Mouse (Mus musculus) heart, embryonic 15.5 days (tissue): Measurements from ENCODE around the gene Gm7534. TPM values are rescaled to one million over a fixed set of nuclear protein-coding genes. Genes with fewer than 3 reads are reported as not detected.
"Not testable (repeated sequence)": the region's sequence is repeated elsewhere in the genome, so short reads cannot be mapped to it uniquely, and the experiment has no call there.

Experiments
- ATAC-seq: fragments of 200-750 bp; cut with Nextera tagmentation; replicated peaks from 2 replicates; pipeline ENCODE4 v1.8.0; 2017; ENCODE audit warnings: low read depth, moderate TSS enrichment; ENCODE audit not compliant: insufficient number of reproducible peaks, insufficient read depth, low FRiP score
- H3K27ac ChIP-seq: fragments of 300-500 bp; sonication (generic); 2 replicates; pipeline ENCODE4 v1.5.1; 2015; ENCODE audit warnings: mild to moderate bottlenecking, inconsistent platforms
- H3K27me3 ChIP-seq: fragments of 300-500 bp; sonication (generic); 2 replicates; pipeline ENCODE4 v1.6.1; 2015; ENCODE audit warnings: inconsistent platforms
- H3K36me3 ChIP-seq: fragments of 300-500 bp; sonication (generic); 2 replicates; pipeline ENCODE4 v1.6.1; 2015; ENCODE audit warnings: mild to moderate bottlenecking, inconsistent platforms
- H3K4me1 ChIP-seq: fragments of 300-500 bp; sonication (generic); replicated peaks from 2 replicates; pipeline ENCODE4 v1.6.1; 2015; ENCODE audit warnings: inconsistent platforms
- H3K4me2 ChIP-seq: fragments of 300-500 bp; sonication (generic); 2 replicates; pipeline ENCODE4 v1.6.1; 2015; ENCODE audit warnings: inconsistent platforms, mild to moderate bottlenecking, moderate library complexity
- H3K4me3 ChIP-seq: fragments of 300-500 bp; sonication (generic); 2 replicates; pipeline ENCODE4 v1.5.1; 2015; ENCODE audit warnings: mild to moderate bottlenecking, inconsistent platforms
- H3K9ac ChIP-seq: fragments of 300-500 bp; sonication (generic); 2 replicates; pipeline ENCODE4 v1.6.1; 2015; ENCODE audit warnings: mild to moderate bottlenecking, inconsistent platforms
- H3K9me3 ChIP-seq: fragments of 300-500 bp; sonication (generic); replicated peaks from 2 replicates; pipeline ENCODE4 v1.6.1; 2016; ENCODE audit warnings: inconsistent platforms
- WGBS: fragments of 180-500 bp; shearing (Covaris S2); methylation state at CpG from one replicate; pipeline ENCODE4 v1.1.7; 2015; ENCODE audit warnings: mixed read lengths; 5-methylcytosine and 5-hydroxymethylcytosine counted together
- polyA plus RNA-seq: library from polyadenylated mRNA; unstranded; fragments of >200 nt; fragmentation: Nextera tagmentation; extraction: Ambion mirVana; gene quantifications from 2 replicates; pipeline ENCODE4 v1.2.1, GENCODE M21; 2015

The Gm7534 gene
- polyA plus RNA-seq, 1 experiment from 2014 or later = not detected

DNA sequence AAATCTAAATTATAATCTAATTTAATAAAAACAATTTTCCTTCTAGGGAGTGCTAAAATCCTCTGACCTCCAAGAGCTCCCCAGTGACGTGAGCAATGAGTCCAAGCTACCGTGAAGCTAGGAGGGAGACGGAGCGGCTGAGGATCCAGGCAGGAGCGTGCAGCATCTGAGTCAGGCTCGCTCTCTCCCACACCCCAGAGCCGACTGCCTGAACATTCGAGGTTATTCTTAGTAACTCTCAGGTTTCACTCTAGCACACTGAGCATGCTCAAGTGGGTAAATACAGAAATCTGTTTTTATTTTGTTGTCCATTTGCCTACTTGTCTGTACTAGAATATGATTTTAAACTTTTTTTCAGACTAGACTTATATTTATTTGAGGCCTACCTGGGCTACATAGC, 46.1 kb downstream of the Gm7534 start:
- Histone ChIP-seq H3K4me2 (peak overlapping the region; percentile 13; the same call in 1 of the 2 replicates), H3K9ac (no peak overlapping the region), H3K36me3 (peaks cover 15% of the 10 kb centered on the region), H3K27me3 (no peaks in the 10 kb centered on the region), H3K4me3 (no peak overlapping the region), H3K4me1 (peaks cover 22% of the 10 kb centered on the region), H3K27ac (peak overlapping the region; percentile 79), H3K9me3 (no peaks in the 10 kb centered on the region)
- 31% methylated on average over 8 of the region's 8 CpGs for WGBS
- peak; percentile 91 for ATAC-seq

DNA sequence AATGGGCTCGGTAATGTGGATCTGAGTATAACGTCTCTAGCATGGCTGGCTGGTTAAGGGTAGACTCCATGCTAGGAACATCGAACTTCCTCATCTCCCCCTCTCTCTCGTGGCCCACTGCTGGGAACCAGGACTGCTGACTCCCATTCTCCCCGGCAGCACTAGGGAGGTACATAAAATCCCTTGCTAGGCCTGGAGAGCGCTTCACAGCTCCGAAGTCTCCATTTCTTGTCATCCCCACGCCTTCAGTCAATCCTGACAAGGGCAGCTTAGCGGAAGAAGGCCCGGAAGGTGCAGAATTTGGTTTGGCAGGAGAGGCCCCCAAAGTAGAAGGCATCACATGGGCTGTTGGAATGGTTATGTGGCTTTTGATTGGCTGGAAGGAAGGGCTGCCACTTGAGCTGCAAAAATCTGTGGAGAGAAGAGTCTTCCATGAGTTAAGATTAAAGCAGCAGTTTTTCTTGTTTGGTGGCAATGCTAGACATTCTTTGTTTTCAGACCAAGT, 46.8 kb downstream of the Gm7534 start:
- peaks cover 22% of the 10 kb centered on the region for H3K4me1 ChIP-seq
- H3K4me2 ChIP-seq = peak overlapping the region; percentile 13; the same call in 1 of the 2 replicates
- no peaks in the 10 kb centered on the region for H3K9me3 ChIP-seq
- ATAC-seq = no peak
- H3K9ac ChIP-seq = no peak overlapping the region
- H3K27me3 ChIP-seq = no peaks in the 10 kb centered on the region
- H3K36me3 ChIP-seq = peaks cover 21% of the 10 kb centered on the region
- H3K27ac ChIP-seq = peak overlapping the region; percentile 79
- 78% methylated on average over 10 of the region's 10 CpGs for WGBS
- H3K4me3 ChIP-seq = no peak overlapping the region

DNA sequence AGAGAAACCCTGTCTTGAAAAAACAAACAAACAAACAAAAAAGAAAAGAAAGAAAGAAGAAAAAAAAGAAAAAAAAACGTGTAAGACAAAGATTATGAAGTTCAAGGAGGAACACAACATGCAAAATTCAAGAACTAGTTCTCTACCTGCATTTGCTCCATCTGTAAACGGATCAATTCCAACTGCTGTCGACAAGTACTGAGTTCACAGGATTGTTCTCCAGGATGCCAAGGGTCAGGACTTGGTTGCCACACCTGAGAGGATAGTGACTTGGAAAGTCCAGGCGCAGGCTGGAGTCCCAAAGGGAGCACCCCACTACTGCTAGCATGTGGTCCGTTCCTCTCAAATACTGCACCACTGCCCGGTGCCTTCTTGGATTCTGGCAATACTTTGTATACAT, 47.3 kb downstream of the Gm7534 start:
- WGBS = 89% methylated on average over 6 of the region's 6 CpGs
- ATAC-seq = no peak
- Histone ChIP-seq H3K4me2 (no peak overlapping the region), H3K27me3 (no peaks in the 10 kb centered on the region), H3K4me1 (peaks cover 22% of the 10 kb centered on the region), H3K27ac (no peak overlapping the region), H3K4me3 (no peak overlapping the region), H3K36me3 (peaks cover 21% of the 10 kb centered on the region), H3K9me3 (no peaks in the 10 kb centered on the region), H3K9ac (no peak overlapping the region)

DNA sequence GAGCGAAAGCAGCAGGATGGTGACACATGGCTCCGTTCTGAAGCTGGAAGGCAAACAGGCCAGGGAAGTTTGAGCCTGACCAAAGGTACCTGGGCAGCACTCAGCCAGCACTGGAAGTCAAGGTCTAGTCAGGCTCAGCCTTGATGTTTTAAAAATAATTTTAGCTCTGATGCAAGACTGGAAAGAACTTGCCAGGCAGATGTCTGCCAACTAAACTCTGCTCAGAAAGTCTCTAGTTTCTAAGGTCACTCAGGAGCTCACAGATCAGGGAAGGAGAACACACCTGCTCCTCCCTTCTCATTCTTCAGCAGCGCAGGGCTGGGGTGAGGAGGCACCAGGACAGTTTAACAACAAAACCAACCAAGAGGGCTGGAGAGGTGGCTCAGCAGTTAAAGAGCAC, 48.5 kb downstream of the Gm7534 start:
- no peak overlapping the region for H3K4me2 ChIP-seq
- H3K36me3 ChIP-seq = peaks cover 26% of the 10 kb centered on the region
- WGBS = 96% methylated on average over 3 of the region's 3 CpGs
- ATAC-seq = no peak
- H3K27ac ChIP-seq = peak overlapping the region; percentile 37; the same call in 1 of the 2 replicates
- peaks cover 22% of the 10 kb centered on the region for H3K4me1 ChIP-seq
- no peak overlapping the region for H3K4me3 ChIP-seq
- no peaks in the 10 kb centered on the region for H3K27me3 ChIP-seq
- no peak overlapping the region for H3K9ac ChIP-seq
- no peaks in the 10 kb centered on the region for H3K9me3 ChIP-seq

DNA sequence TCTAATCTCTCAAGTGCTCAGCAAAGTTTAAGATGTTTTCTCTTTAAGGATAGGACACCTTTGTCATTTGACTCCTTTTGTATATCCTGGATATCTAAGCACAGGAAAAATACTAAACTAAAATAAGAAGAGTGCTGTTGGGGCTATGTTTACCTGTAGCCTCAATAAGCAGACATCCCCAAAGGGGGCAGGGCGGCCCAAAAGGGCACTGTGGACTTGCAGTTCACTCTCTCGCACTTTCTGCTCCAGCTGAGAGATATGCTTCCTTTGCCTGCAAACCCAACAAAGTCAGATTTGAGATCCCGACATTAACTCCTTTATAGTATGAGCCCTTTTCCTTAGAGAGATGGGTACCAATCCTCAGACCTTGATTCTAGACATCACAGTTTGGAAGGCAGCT, 49.1 kb downstream of the Gm7534 start:
- Histone ChIP-seq H3K27ac (no peak overlapping the region), H3K4me2 (no peak overlapping the region), H3K9ac (no peak overlapping the region), H3K36me3 (peaks cover 30% of the 10 kb centered on the region), H3K4me1 (peaks cover 17% of the 10 kb centered on the region), H3K9me3 (no peaks in the 10 kb centered on the region), H3K27me3 (no peaks in the 10 kb centered on the region), H3K4me3 (no peak overlapping the region)
- no peak for ATAC-seq
- WGBS = 88% methylated on average over 3 of the region's 3 CpGs

DNA sequence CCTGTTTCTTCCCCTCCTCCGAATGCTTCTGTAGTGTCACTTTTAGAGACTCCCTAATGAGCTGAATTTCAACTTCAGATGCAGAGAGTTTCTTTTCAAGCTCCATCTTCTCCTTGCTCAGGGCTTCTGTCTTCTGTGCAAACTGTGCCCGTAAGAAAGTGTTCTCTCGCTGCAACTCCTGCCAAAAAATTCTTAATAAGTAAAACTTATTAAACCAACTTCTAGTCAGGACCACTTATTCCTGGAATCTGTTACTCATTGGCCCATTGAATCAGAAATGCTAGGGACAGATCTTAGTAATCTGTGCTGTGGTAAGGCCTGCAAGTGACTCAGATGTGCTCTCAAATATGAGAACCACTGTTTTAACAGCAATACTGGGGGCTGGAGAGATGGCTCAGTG, 50.7 kb downstream of the Gm7534 start:
- WGBS = 83% methylated on average over 3 of the region's 3 CpGs
- H3K4me3 ChIP-seq = no peak overlapping the region
- H3K27ac ChIP-seq = no peak overlapping the region
- ATAC-seq = no peak
- peaks cover 12% of the 10 kb centered on the region for H3K4me1 ChIP-seq
- peaks cover 41% of the 10 kb centered on the region for H3K36me3 ChIP-seq
- no peaks in the 10 kb centered on the region for H3K27me3 ChIP-seq
- no peak overlapping the region for H3K9ac ChIP-seq
- no peaks in the 10 kb centered on the region for H3K9me3 ChIP-seq
- no peak overlapping the region for H3K4me2 ChIP-seq

DNA sequence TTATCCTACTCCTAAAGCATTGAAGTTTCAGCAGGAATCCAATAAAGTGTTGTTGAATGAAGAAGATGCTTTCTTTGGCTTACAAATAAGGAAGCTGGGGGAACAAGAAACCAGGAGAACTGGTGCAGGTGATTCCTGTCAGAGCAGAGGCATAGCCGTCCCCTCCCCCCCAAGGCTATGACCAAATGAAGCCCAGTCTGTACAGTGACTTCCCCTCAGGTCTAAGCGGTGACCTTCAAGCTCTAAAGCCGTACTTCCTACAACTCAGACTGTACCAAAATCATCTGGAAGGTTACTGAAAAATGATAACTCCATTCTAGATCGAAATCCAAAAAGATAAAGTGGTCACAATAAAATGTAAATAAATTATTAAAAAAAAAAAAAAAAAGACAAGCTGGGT, 53.4 kb downstream of the Gm7534 start:
- ATAC-seq = no peak
- peaks cover 47% of the 10 kb centered on the region for H3K36me3 ChIP-seq
- WGBS = 94% methylated on average over 4 of the region's 4 CpGs

GRCm38 (mm10) chr4:134144297-134144696, 58.5 kb downstream of the Gm7534 start:
- ATAC-seq, H3K9ac ChIP-seq, H3K4me1 ChIP-seq, H3K4me2 ChIP-seq, H3K4me3 ChIP-seq, H3K27ac ChIP-seq, H3K9me3 ChIP-seq, H3K27me3 ChIP-seq: not testable (repeated sequence)
- peaks cover 33% of the 10 kb centered on the region for H3K36me3 ChIP-seq
- 95% methylated on average over 5 of the region's 5 CpGs for WGBS

More for the DNA sequence above, 53.4 kb downstream of the Gm7534 start:
- no peaks in the 10 kb centered on the region for H3K9me3 ChIP-seq
- no peak overlapping the region for H3K4me3 ChIP-seq
- H3K27ac ChIP-seq = no peak overlapping the region
- H3K9ac ChIP-seq = no peak overlapping the region
- no peaks in the 10 kb centered on the region for H3K27me3 ChIP-seq
- peaks cover 3% of the 10 kb centered on the region; the same call in 1 of the 2 replicates for H3K4me1 ChIP-seq
- no peak overlapping the region for H3K4me2 ChIP-seq

Other genes starting within 250 kb of the Gm7534 start
- gene Hmgn2, start 234.4 kb downstream of the Gm7534 start, polyA plus RNA-seq = 1,322 and 1,413 TPM in 2 replicates
- gene Dhdds, start 202.1 kb downstream of the Gm7534 start, polyA plus RNA-seq = 31.4 and 35.4 TPM in 2 replicates
- 0.14 and 0.19 TPM in 2 replicates for gene Lin28a, start 184.2 kb downstream of the Gm7534 start, polyA plus RNA-seq
- gene Zfp683, start 149.2 kb downstream of the Gm7534 start, polyA plus RNA-seq = not detected in 2 replicates
- gene Crybg2, start 142.2 kb downstream of the Gm7534 start, polyA plus RNA-seq = 0.30 and 0.61 TPM in 2 replicates
- 11.6 and 23.8 TPM in 2 replicates for gene Cd52, start 107.9 kb downstream of the Gm7534 start, polyA plus RNA-seq
- 1.8 and 3.9 TPM in 2 replicates for gene Ubxn11, start 100.4 kb downstream of the Gm7534 start, polyA plus RNA-seq
- 174 and 239 TPM in 2 replicates for gene Sh3bgrl3, start 74.2 kb downstream of the Gm7534 start, polyA plus RNA-seq
- gene Cep85, start 15.9 kb downstream of the Gm7534 start, polyA plus RNA-seq = 38.2 and 42.0 TPM in 2 replicates
- gene Catsper4, start 24.4 kb upstream of the Gm7534 start, polyA plus RNA-seq = 0.09 TPM in 1 of 2 replicates, not detected in the other
- gene Cnksr1, start 35.4 kb upstream of the Gm7534 start, polyA plus RNA-seq = 1.2 and 2.4 TPM in 2 replicates
- gene E130218I03Rik, start 40.7 kb upstream of the Gm7534 start, polyA plus RNA-seq = 0.26 and 0.30 TPM in 2 replicates
- gene Zfp593, start 42.6 kb upstream of the Gm7534 start, polyA plus RNA-seq = 7.4 and 9.1 TPM in 2 replicates
- gene Gm30191, start 43.9 kb upstream of the Gm7534 start, polyA plus RNA-seq = not detected in 2 replicates
- 5.0 and 5.1 TPM in 2 replicates for gene Grrp1, start 51.1 kb upstream of the Gm7534 start, polyA plus RNA-seq
- 11.3 and 14.3 TPM in 2 replicates for gene Pdik1l, start 84.9 kb upstream of the Gm7534 start, polyA plus RNA-seq
- 137 and 156 TPM in 2 replicates for gene Trim63, start 112.1 kb upstream of the Gm7534 start, polyA plus RNA-seq
- 0.18 and 0.21 TPM in 2 replicates for gene Slc30a2, start 140.2 kb upstream of the Gm7534 start, polyA plus RNA-seq
- 2.3 and 2.9 TPM in 2 replicates for gene Extl1, start 180.8 kb upstream of the Gm7534 start, polyA plus RNA-seq
- gene Pafah2, start 193.3 kb upstream of the Gm7534 start, polyA plus RNA-seq = 10.3 and 10.6 TPM in 2 replicates